Mouse (Mus musculus) midbrain, embryonic 16.5 days (tissue): ENCODE data around the gene Kcnc3. TPM values are rescaled to one million over a fixed set of nuclear protein-coding genes. Genes with fewer than 3 reads are reported as not detected.

Experiments used
- ATAC-seq: fragments of 200-750 bp; cut with Nextera tagmentation; 2 replicates; pipeline ENCODE4 v1.8.0; 2017; ENCODE audit warnings: moderate TSS enrichment
- H3K27ac ChIP-seq: fragments of 300-500 bp; sonication (generic); 2 replicates; pipeline ENCODE4 v1.5.1; 2014; ENCODE audit warnings: mild to moderate bottlenecking, low read length, mixed read lengths
- H3K27me3 ChIP-seq: fragments of 300-500 bp; sonication (generic); 2 replicates; pipeline ENCODE4 v1.6.1; 2014; ENCODE audit warnings: low read depth, low read length, mixed read lengths; ENCODE audit not compliant: control insufficient read depth, insufficient read depth
- H3K36me3 ChIP-seq: fragments of 300-500 bp; sonication (generic); 2 replicates; pipeline ENCODE4 v1.6.1; 2014; ENCODE audit warnings: mild to moderate bottlenecking, low read length, moderate library complexity, mixed read lengths; ENCODE audit not compliant: control insufficient read depth, insufficient read depth
- H3K4me1 ChIP-seq: fragments of 300-500 bp; sonication (generic); 2 replicates; pipeline ENCODE4 v1.6.1; 2014; ENCODE audit warnings: mild to moderate bottlenecking, low read length, mixed read lengths; ENCODE audit not compliant: control insufficient read depth, insufficient read depth
- H3K4me2 ChIP-seq: fragments of 300-500 bp; sonication (generic); 2 replicates; pipeline ENCODE4 v1.6.1; 2014; ENCODE audit warnings: mild to moderate bottlenecking, low read length, mixed read lengths
- H3K4me3 ChIP-seq: fragments of 300-500 bp; sonication (generic); 2 replicates; pipeline ENCODE4 v1.5.1; 2014; ENCODE audit warnings: low read depth, mild to moderate bottlenecking, low read length, moderate library complexity, mixed read lengths
- H3K9ac ChIP-seq: fragments of 300-500 bp; sonication (generic); 2 replicates; pipeline ENCODE4 v1.6.1; 2014; ENCODE audit warnings: low read depth, low read length, mixed read lengths
- H3K9me3 ChIP-seq: fragments of 300-500 bp; sonication (generic); replicated peaks from 2 replicates; pipeline ENCODE4 v1.6.1; 2014; ENCODE audit warnings: mild to moderate bottlenecking, low read length, mixed read lengths; ENCODE audit not compliant: control insufficient read depth, poor library complexity, severe bottlenecking
- WGBS: fragments of 180-500 bp; shearing (Covaris S2); extraction: QIAGEN DNeasy Blood & Tissue Kit; methylation state at CpG from one replicate; pipeline ENCODE4 v1.1.7; 2014; 5-methylcytosine and 5-hydroxymethylcytosine counted together
- polyA plus RNA-seq: library from polyadenylated mRNA; unstranded; fragments of >200 nt; fragmentation: Nextera tagmentation; extraction: Ambion mirVana; gene quantifications from 2 replicates; pipeline ENCODE4 v1.2.1, GENCODE M21; 2015

Gene Kcnc3
- polyA plus RNA-seq, 1 experiment from 2014 or later, result 6.4 TPM

- Histone ChIP-seq H3K27me3 (peaks cover 34% of the 10 kb centered on the region), H3K9me3 (0 out of 2 replicates have a peak, but pooled peaks cover 3% of the 10 kb centered on the region), H3K4me3 (no peak overlapping the region), H3K27ac (no peak overlapping the region), H3K4me2 (no peak overlapping the region), H3K36me3 (no peaks in the 10 kb centered on the region), H3K9ac (no peak overlapping the region), H3K4me1 (no peaks in the 10 kb centered on the region)
- 85% methylated on average over 9 of the region's 9 CpGs for WGBS
- no peak for ATAC-seq
Measured at GRCm38 (mm10) chr7:44636684-44637083, 46.2 kb downstream of the Kcnc3 start.

- peaks cover 36% of the 10 kb centered on the region for H3K27me3 ChIP-seq
Measured at GRCm38 (mm10) chr7:44638663-44639062, 48.2 kb downstream of the Kcnc3 start.

GRCm38 (mm10) chr7:44640843-44641605 is 50.6 kb downstream of the Kcnc3 start:
- 0 out of 2 replicates have a peak overlapping the region, but pooled peaks have one; percentile 20 for H3K9ac ChIP-seq
- peak overlapping the region; percentile 25; the same call in 1 of the 2 replicates for H3K4me2 ChIP-seq
- WGBS, result 25% methylated on average over 25 of the region's 25 CpGs

More at GRCm38 (mm10) chr7:44638663-44639062, 48.2 kb downstream of the Kcnc3 start:
- Histone ChIP-seq H3K4me1 (no peaks in the 10 kb centered on the region), H3K9ac (no peak overlapping the region), H3K4me3 (0 out of 2 replicates have a peak overlapping the region, but pooled peaks have one; percentile 3), H3K4me2 (peak overlapping the region; percentile 39), H3K27ac (no peak overlapping the region), H3K9me3 (0 out of 2 replicates have a peak, but pooled peaks cover 3% of the 10 kb centered on the region), H3K36me3 (no peaks in the 10 kb centered on the region)
- no peak for ATAC-seq
- 4% methylated on average over 16 of the region's 16 CpGs for WGBS

GRCm38 (mm10) chr7:44641887-44642286 is 51.4 kb downstream of the Kcnc3 start:
- Histone ChIP-seq H3K4me3 (no peak overlapping the region), H3K4me2 (no peak overlapping the region), H3K27ac (no peak overlapping the region), H3K4me1 (no peaks in the 10 kb centered on the region; the same call in 1 of the 2 replicates), H3K27me3 (peaks cover 52% of the 10 kb centered on the region), H3K9ac (no peak overlapping the region), H3K9me3 (0 out of 2 replicates have a peak, but pooled peaks cover 3% of the 10 kb centered on the region), H3K36me3 (no peaks in the 10 kb centered on the region)
- WGBS, result 32% methylated on average over 8 of the region's 8 CpGs
- no peak for ATAC-seq

More at GRCm38 (mm10) chr7:44640843-44641605, 50.6 kb downstream of the Kcnc3 start:
- ATAC-seq, result no peak
- Histone ChIP-seq H3K36me3 (no peaks in the 10 kb centered on the region), H3K4me1 (no peaks in the 10 kb centered on the region; the same call in 1 of the 2 replicates), H3K27me3 (peaks cover 52% of the 10 kb centered on the region), H3K27ac (no peak overlapping the region), H3K9me3 (0 out of 2 replicates have a peak, but pooled peaks cover 3% of the 10 kb centered on the region), H3K4me3 (peak overlapping the region; percentile 14; the same call in 1 of the 2 replicates)

GRCm38 (mm10) chr7:44645256-44645655 is 54.8 kb downstream of the Kcnc3 start:
- H3K4me1 ChIP-seq, result no peaks in the 10 kb centered on the region; the same call in 1 of the 2 replicates
- no peak overlapping the region for H3K27ac ChIP-seq
- H3K4me2 ChIP-seq, result no peak overlapping the region
- 76% methylated on average over 5 of the region's 5 CpGs for WGBS
- no peaks in the 10 kb centered on the region for H3K9me3 ChIP-seq
- H3K4me3 ChIP-seq, result no peak overlapping the region
- H3K36me3 ChIP-seq, result no peaks in the 10 kb centered on the region
- H3K9ac ChIP-seq, result no peak overlapping the region
- H3K27me3 ChIP-seq, result peaks cover 31% of the 10 kb centered on the region
- ATAC-seq, result peak; percentile 36; the same call in 1 of the 2 replicates

- Histone ChIP-seq H3K4me3 (no peak overlapping the region), H3K9ac (no peak overlapping the region), H3K4me1 (no peaks in the 10 kb centered on the region; the same call in 1 of the 2 replicates), H3K27ac (no peak overlapping the region), H3K4me2 (0 out of 2 replicates have a peak overlapping the region, but pooled peaks have one; percentile 27), H3K9me3 (no peaks in the 10 kb centered on the region), H3K27me3 (peaks cover 26% of the 10 kb centered on the region), H3K36me3 (no peaks in the 10 kb centered on the region)
- ATAC-seq, result no peak
- 20% methylated on average over 15 of the region's 15 CpGs for WGBS
Measured at GRCm38 (mm10) chr7:44645951-44646350, 55.5 kb downstream of the Kcnc3 start.

- Histone ChIP-seq H3K9me3 (no peaks in the 10 kb centered on the region), H3K4me2 (no peak overlapping the region), H3K27ac (no peak overlapping the region), H3K36me3 (no peaks in the 10 kb centered on the region), H3K9ac (no peak overlapping the region), H3K4me3 (no peak overlapping the region), H3K4me1 (no peaks in the 10 kb centered on the region; the same call in 1 of the 2 replicates), H3K27me3 (peaks cover 22% of the 10 kb centered on the region)
- 54% methylated on average over 7 of the region's 7 CpGs for WGBS
- no peak for ATAC-seq
Measured at GRCm38 (mm10) chr7:44647042-44647724, 56.7 kb downstream of the Kcnc3 start.

- H3K9me3 ChIP-seq, result no peaks in the 10 kb centered on the region
- ATAC-seq, result no peak
Measured at GRCm38 (mm10) chr7:44647729-44648128, 57.3 kb downstream of the Kcnc3 start.

More at GRCm38 (mm10) chr7:44647729-44648128, 57.3 kb downstream of the Kcnc3 start:
- Histone ChIP-seq H3K4me1 (no peaks in the 10 kb centered on the region; the same call in 1 of the 2 replicates), H3K27me3 (peaks cover 22% of the 10 kb centered on the region), H3K27ac (no peak overlapping the region), H3K4me3 (no peak overlapping the region), H3K9ac (no peak overlapping the region), H3K36me3 (no peaks in the 10 kb centered on the region), H3K4me2 (no peak overlapping the region)
- WGBS, result 79% methylated on average over 10 of the region's 10 CpGs
